Mouse (Mus musculus): ENCODE data around the gene Scrt2.

The Scrt2 gene

GRCm38 (mm10) chr2:152081641-152082448 lies 516 bp downstream of the Scrt2 start:
- DNase-seq (ENCODE audit: inconsistent age in 2 of 2, low spot score in 1 of 2): peak; percentile 86 to 93

GRCm38 (mm10) chr2:152082456-152083285 lies 1.3 kb downstream of the Scrt2 start:
- peak in 1 of 2 experiments; percentile 33 for DNase-seq (ENCODE audit: inconsistent age in 2 of 2, low spot score in 1 of 2)

- no peak for DNase-seq (ENCODE audit: inconsistent age in 2 of 2, low spot score in 1 of 2)
Observed at GRCm38 (mm10) chr2:152083411-152083810, 2.1 kb downstream of the Scrt2 start.

GRCm38 (mm10) chr2:152084298-152084697 lies 3.0 kb downstream of the Scrt2 start:
- no peak for DNase-seq (ENCODE audit: inconsistent age in 2 of 2, low spot score in 1 of 2)

- DNase-seq (ENCODE audit: inconsistent age in 2 of 2, low spot score in 1 of 2): no peak
Observed at GRCm38 (mm10) chr2:152085414-152085813, 4.1 kb downstream of the Scrt2 start.

- no peak for DNase-seq (ENCODE audit: inconsistent age in 2 of 2, low spot score in 1 of 2)
Observed at GRCm38 (mm10) chr2:152086451-152086850, 5.1 kb downstream of the Scrt2 start.

- DNase-seq (ENCODE audit: inconsistent age in 2 of 2, low spot score in 1 of 2): no peak
Observed at GRCm38 (mm10) chr2:152087111-152087510, 5.8 kb downstream of the Scrt2 start.

GRCm38 (mm10) chr2:152089078-152089477 lies 7.7 kb downstream of the Scrt2 start:
- DNase-seq (ENCODE audit: inconsistent age in 2 of 2, low spot score in 1 of 2): peak in 1 of 2 experiments; percentile 90

- no peak for DNase-seq (ENCODE audit: inconsistent age in 2 of 2, low spot score in 1 of 2)
Observed at GRCm38 (mm10) chr2:152089581-152089980, 8.3 kb downstream of the Scrt2 start.

GRCm38 (mm10) chr2:152090486-152090885 lies 9.2 kb downstream of the Scrt2 start:
- DNase-seq (ENCODE audit: inconsistent age in 2 of 2, low spot score in 1 of 2): no peak

GRCm38 (mm10) chr2:152091342-152092056 lies 10.2 kb downstream of the Scrt2 start:
- DNase-seq (ENCODE audit: inconsistent age in 2 of 2, low spot score in 1 of 2): no peak

GRCm38 (mm10) chr2:152092927-152093326 lies 11.6 kb downstream of the Scrt2 start:
- DNase-seq (ENCODE audit: inconsistent age in 2 of 2, low spot score in 1 of 2): no peak

- peak; percentile 62 to 82 for DNase-seq (ENCODE audit: inconsistent age in 2 of 2, low spot score in 1 of 2)
Observed at GRCm38 (mm10) chr2:152093356-152093792, 12.0 kb downstream of the Scrt2 start.

GRCm38 (mm10) chr2:152094856-152095545 lies 13.7 kb downstream of the Scrt2 start:
- DNase-seq (ENCODE audit: inconsistent age in 2 of 2, low spot score in 1 of 2): peak in 1 of 2 experiments; percentile 28

- DNase-seq (ENCODE audit: inconsistent age in 2 of 2, low spot score in 1 of 2): peak in 1 of 2 experiments; percentile 57
Observed at GRCm38 (mm10) chr2:152096922-152097321, 15.6 kb downstream of the Scrt2 start.

- DNase-seq (ENCODE audit: inconsistent age in 2 of 2, low spot score in 1 of 2): peak in 1 of 2 experiments; percentile 24
Observed at GRCm38 (mm10) chr2:152097916-152098315, 16.6 kb downstream of the Scrt2 start.

GRCm38 (mm10) chr2:152099538-152099937 lies 18.2 kb downstream of the Scrt2 start:
- DNase-seq (ENCODE audit: inconsistent age in 2 of 2, low spot score in 1 of 2): no peak

GRCm38 (mm10) chr2:152101761-152102160 lies 20.4 kb downstream of the Scrt2 start:
- DNase-seq (ENCODE audit: inconsistent age in 2 of 2, low spot score in 1 of 2): peak in 1 of 2 experiments; percentile 40

- DNase-seq (ENCODE audit: inconsistent age in 2 of 2, low spot score in 1 of 2): peak in 1 of 2 experiments; percentile 24
Observed at GRCm38 (mm10) chr2:152102369-152102768, 21.0 kb downstream of the Scrt2 start.

- no peak for DNase-seq (ENCODE audit: inconsistent age in 2 of 2, low spot score in 1 of 2)
Observed at GRCm38 (mm10) chr2:152104711-152105317, 23.5 kb downstream of the Scrt2 start.
